ENCODE assay signal across 26 mouse cellular contexts in genomic region chr5:24279527-24279926, GRCm38 (mm10).
"Had no signal": no experiment of that assay in that cellular context is flagged by ENCODE, and none has a peak within 500 bp of the region (broad histone marks: within the 10 kb centered on the region; RNA-seq: fewer than 3 reads in every experiment).

No protein-coding gene starts in this region.

- ATAC-seq: forebrain, embryonic 13.5 days; forebrain, embryonic 14.5 days; forebrain, embryonic 15.5 days; forebrain, embryonic 16.5 days; forebrain, postnatal 0 days had no signal

- H3K36me3 ChIP-seq: embryonic facial prominence, embryonic 10.5 days; embryonic facial prominence, embryonic 12.5 days; embryonic facial prominence, embryonic 13.5 days; embryonic facial prominence, embryonic 15.5 days; forebrain, embryonic 10.5 days; forebrain, embryonic 12.5 days; forebrain, embryonic 15.5 days had no signal

- H3K27ac ChIP-seq: embryonic facial prominence, embryonic 12.5 days; embryonic facial prominence, embryonic 13.5 days; embryonic facial prominence, embryonic 15.5 days; forebrain, embryonic 15.5 days; gastrocnemius, adult 2 months; heart, adult 2 months had no signal

- H3K4me2 ChIP-seq: embryonic facial prominence, embryonic 12.5 days; embryonic facial prominence, embryonic 13.5 days; embryonic facial prominence, embryonic 15.5 days; forebrain, embryonic 12.5 days; forebrain, embryonic 13.5 days; forebrain, embryonic 15.5 days had no signal

- H3K9ac ChIP-seq: embryonic facial prominence, embryonic 12.5 days; embryonic facial prominence, embryonic 13.5 days; embryonic facial prominence, embryonic 15.5 days; forebrain, embryonic 12.5 days; forebrain, embryonic 13.5 days; forebrain, embryonic 15.5 days; forebrain, postnatal 0 days had no signal

- H3K4me3 ChIP-seq: embryonic facial prominence, embryonic 10.5 days; embryonic facial prominence, embryonic 12.5 days; embryonic facial prominence, embryonic 13.5 days; embryonic facial prominence, embryonic 15.5 days; erythroblast, embryonic 14.5 days; forebrain, embryonic 10.5 days; forebrain, embryonic 12.5 days; forebrain, embryonic 13.5 days; forebrain, embryonic 15.5 days; gastrocnemius, adult 2 months; heart, adult 2 months had no signal

- H3K9me3 ChIP-seq: embryonic facial prominence, embryonic 10.5 days; embryonic facial prominence, embryonic 12.5 days; embryonic facial prominence, embryonic 13.5 days; embryonic facial prominence, embryonic 15.5 days; forebrain, embryonic 10.5 days; forebrain, embryonic 12.5 days; forebrain, embryonic 13.5 days; forebrain, embryonic 15.5 days had no signal

- DNase-seq: cerebellum, adult 9-11 months; cerebellum, postnatal 10 days; cerebellum, postnatal 14 days; cerebellum, postnatal 25 days; cerebellum, postnatal 36 days; embryo, embryonic 11 days; forebrain, postnatal 0 days; gastrocnemius, adult 2 months; gastrocnemius, postnatal 10 days; gastrocnemius, postnatal 14 days; gastrocnemius, postnatal 25 days; gastrocnemius, postnatal 36 days; heart, adult 11 months; heart, adult 18-20 months; heart, adult 2 months had no signal

- H3K27me3 ChIP-seq: embryonic facial prominence, embryonic 12.5 days; embryonic facial prominence, embryonic 13.5 days; embryonic facial prominence, embryonic 15.5 days; forebrain, embryonic 12.5 days; forebrain, embryonic 13.5 days; forebrain, embryonic 15.5 days had no signal

- H3K4me1 ChIP-seq: embryonic facial prominence, embryonic 12.5 days; embryonic facial prominence, embryonic 13.5 days; embryonic facial prominence, embryonic 15.5 days had no signal
